Mouse (Mus musculus) heart, embryonic 10.5 days (tissue): ENCODE results near the gene Ankrd12. TPM values are rescaled to one million over a fixed set of nuclear protein-coding genes. Genes with fewer than 3 reads are reported as not detected.
"Not testable (repeated sequence)": the region's sequence is repeated elsewhere in the genome, so short reads cannot be mapped to it uniquely, and the experiment has no call there.

ENCODE experiments used
- DNase-seq: peaks from one replicate; pipeline ENCODE4 v3.0.0-alpha.2; 2017; ENCODE audit warnings: low spot score
- H3K27ac ChIP-seq: fragments of 300-500 bp; sonication (generic); 2 replicates; pipeline ENCODE4 v1.5.1; 2016; ENCODE audit warnings: mild to moderate bottlenecking
- H3K27me3 ChIP-seq: fragments of 300-500 bp; sonication (generic); 2 replicates; pipeline ENCODE4 v1.6.1; 2016; ENCODE audit warnings: mild to moderate bottlenecking; ENCODE audit not compliant: poor library complexity, insufficient read depth, severe bottlenecking
- H3K36me3 ChIP-seq: fragments of 300-500 bp; sonication (generic); 2 replicates; pipeline ENCODE4 v1.6.1; 2016; ENCODE audit warnings: mild to moderate bottlenecking, moderate library complexity
- H3K4me1 ChIP-seq: fragments of 300-500 bp; sonication (generic); 2 replicates; pipeline ENCODE4 v1.6.1; 2016; ENCODE audit warnings: mild to moderate bottlenecking
- H3K4me3 ChIP-seq: fragments of 300-500 bp; sonication (generic); 2 replicates; pipeline ENCODE4 v1.5.1; 2016; ENCODE audit warnings: mild to moderate bottlenecking, moderate library complexity
- H3K9me3 ChIP-seq: fragments of 300-500 bp; sonication (generic); 2 replicates; pipeline ENCODE4 v1.6.1; 2016; ENCODE audit warnings: mild to moderate bottlenecking, moderate library complexity
- WGBS: fragments of 180-500 bp; shearing (Covaris S2); methylation state at CpG from one replicate; pipeline ENCODE4 v1.1.7; 2016; 5-methylcytosine and 5-hydroxymethylcytosine counted together
- polyA plus RNA-seq: library from polyadenylated mRNA; unstranded; fragments of >200 nt; fragmentation: Nextera tagmentation; extraction: Ambion mirVana; gene quantifications from 2 replicates; pipeline ENCODE4 v1.2.1, GENCODE M21; 2016

Ankrd12 gene
- polyA plus RNA-seq, 1 experiment from 2014 or later: 15.0 TPM

DNA sequence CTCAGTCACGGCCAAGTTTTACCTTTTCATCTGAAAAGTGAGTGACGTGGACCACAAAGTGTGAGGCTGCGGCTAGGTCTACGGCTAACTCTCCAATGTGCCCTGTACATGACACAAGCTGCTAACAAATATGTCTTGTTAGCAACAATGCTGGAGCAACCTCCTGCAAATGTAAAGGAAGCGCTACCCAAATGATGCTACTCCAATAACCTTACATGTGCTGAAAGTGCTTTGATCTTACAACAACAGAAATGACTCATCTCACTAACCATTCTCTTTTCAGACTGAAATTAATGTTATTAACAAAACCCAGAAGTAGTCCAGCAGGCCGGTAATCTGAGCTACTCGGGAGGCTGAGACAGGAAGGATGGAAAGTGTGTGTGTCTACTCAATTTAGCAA lies 2.9 kb downstream of the Ankrd12 start:
- no peak overlapping the region for H3K27ac ChIP-seq
- WGBS: 87% methylated on average over 7 of the region's 7 CpGs
- 0 out of 2 replicates have a peak, but pooled peaks cover 4% of the 10 kb centered on the region for H3K36me3 ChIP-seq
- no peaks in the 10 kb centered on the region for H3K27me3 ChIP-seq
- no peaks in the 10 kb centered on the region for H3K4me1 ChIP-seq
- no peak for DNase-seq
- no peak overlapping the region for H3K4me3 ChIP-seq
- no peaks in the 10 kb centered on the region for H3K9me3 ChIP-seq

DNA sequence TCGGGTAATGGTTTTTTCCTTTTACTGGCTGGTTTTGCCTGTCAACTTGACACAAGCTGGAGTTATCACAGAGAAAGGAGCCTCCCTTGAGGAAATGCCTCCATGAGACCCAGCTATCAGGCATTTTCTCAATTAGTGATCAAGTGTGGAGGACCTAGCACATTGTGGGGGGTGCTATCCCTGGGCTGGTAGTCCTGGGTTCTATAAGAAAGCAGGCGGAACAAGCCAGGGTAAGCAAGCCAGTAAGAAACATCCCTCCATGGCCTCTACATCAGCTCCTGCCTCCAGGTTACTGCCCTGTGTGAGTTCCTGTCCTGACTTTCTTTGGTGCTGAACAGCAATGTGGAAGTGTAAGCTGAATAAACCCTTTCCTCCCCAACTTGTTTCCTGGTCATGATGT lies 7.9 kb downstream of the Ankrd12 start:
- WGBS: 88% methylated on average over 2 of the region's 2 CpGs
- H3K9me3 ChIP-seq: not testable (repeated sequence)

DNA sequence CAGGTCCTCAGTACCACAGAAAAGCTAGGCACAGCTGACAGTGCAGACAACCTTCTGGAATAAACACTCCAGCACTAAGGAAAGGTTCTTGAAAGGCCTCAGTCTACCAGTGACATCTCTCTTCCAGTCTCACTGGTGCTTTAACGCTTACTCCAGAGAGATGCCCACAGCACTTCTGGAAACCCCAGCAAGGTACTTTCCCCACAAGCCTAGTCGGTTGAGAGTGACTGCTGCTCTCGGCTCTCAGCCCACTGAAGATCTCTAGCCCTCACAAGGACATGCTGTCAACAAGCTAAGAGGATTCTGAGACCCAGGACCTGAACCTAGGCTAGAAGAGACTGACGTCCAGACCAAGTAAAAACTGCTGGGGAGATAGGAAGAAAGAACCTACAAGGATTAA lies 11.8 kb downstream of the Ankrd12 start:
- no peaks in the 10 kb centered on the region for H3K36me3 ChIP-seq
- 57% methylated on average over 4 of the region's 4 CpGs for WGBS
- no peak overlapping the region for H3K4me3 ChIP-seq
- H3K4me1 ChIP-seq: no peaks in the 10 kb centered on the region
- no peak overlapping the region for H3K27ac ChIP-seq
- no peaks in the 10 kb centered on the region for H3K9me3 ChIP-seq
- no peak for DNase-seq
- H3K27me3 ChIP-seq: no peaks in the 10 kb centered on the region

More for the DNA sequence above, 7.9 kb downstream of the Ankrd12 start:
- not testable (repeated sequence) for H3K4me1 ChIP-seq, H3K4me3 ChIP-seq, H3K27ac ChIP-seq, H3K27me3 ChIP-seq, DNase-seq, H3K36me3 ChIP-seq

DNA sequence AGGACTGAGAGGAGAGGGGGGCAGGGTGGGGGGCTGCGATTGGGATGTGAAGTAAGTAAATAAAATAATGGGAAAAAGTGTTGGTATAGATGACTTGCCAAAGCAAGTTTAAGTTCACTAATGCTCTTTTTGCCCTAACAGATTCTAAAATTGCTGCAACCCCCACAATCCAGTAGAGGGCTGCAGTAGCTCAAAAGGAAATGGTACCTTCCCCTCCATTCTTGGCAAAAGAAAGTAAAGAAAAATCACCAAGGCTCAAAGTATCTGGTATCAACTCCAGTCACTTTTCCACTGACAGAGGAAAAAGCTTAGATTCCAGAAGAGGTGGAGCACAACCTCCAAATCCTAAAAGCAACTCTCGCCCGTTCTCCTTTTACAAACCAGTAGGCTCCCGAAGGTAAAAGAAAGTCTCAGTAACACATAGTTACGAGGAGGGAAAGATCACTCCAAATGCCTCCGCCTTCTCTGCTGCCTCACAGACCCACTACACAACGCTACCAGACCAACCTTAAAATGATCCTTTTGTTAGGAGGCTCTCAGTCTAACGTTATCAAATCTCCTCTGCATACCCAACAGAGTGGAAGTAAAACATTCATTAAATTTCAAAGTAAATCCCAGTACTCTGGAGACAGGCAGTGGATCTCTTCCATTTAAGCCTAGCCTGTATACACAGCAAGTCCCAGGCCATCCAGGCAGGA lies 15.5 kb downstream of the Ankrd12 start:
- DNase-seq: no peak

DNA sequence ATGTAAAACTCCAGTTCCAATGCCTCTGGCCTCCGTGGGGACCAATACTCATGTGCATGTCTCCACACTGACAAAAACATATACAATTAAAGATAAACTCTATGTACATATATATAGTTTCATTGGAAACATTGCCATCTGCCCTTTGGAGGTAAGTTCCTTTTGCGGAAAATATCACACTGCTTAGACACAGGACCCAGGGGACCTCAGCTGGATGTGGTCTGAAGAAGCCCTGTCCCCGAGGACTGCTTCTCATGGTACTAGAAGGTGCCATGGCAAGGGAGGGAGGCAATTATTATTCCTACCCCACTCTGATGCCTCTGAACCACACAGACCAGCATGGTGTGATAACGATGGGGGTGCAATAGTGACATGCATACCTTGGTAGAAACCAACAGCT lies 18.7 kb downstream of the Ankrd12 start:
- Histone ChIP-seq H3K36me3 (no peaks in the 10 kb centered on the region), H3K9me3 (no peaks in the 10 kb centered on the region), H3K4me1 (no peaks in the 10 kb centered on the region), H3K27me3 (no peaks in the 10 kb centered on the region), H3K27ac (no peak overlapping the region), H3K4me3 (no peak overlapping the region)
- no peak for DNase-seq
- WGBS: 85% methylated on average over 4 of the region's 4 CpGs

More for the DNA sequence above, 15.5 kb downstream of the Ankrd12 start:
- Histone ChIP-seq H3K9me3 (no peaks in the 10 kb centered on the region), H3K36me3 (no peaks in the 10 kb centered on the region), H3K4me3 (no peak overlapping the region), H3K27me3 (no peaks in the 10 kb centered on the region), H3K4me1 (no peaks in the 10 kb centered on the region), H3K27ac (no peak overlapping the region)
- 67% methylated on average over 8 of the region's 8 CpGs for WGBS

DNA sequence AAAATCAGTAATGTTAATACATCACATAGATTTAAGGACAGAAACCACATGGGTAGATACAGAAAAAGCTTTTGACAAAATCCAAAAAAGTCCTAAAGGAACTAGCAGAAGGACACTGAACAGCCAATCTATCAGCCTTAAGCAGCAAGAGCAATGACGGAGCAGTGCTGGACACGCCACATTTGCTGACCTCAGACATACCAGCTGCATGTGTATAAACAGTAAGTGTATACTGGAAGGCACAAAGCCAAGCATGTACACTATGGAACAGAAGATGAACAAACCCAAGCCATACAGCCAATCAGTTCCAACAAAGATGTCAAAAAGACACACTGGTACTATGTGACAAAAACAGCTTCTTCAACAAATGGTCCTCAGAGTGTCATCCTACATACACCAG lies 19.7 kb downstream of the Ankrd12 start:
- Histone ChIP-seq H3K4me3 (no peak overlapping the region), H3K36me3 (no peaks in the 10 kb centered on the region), H3K9me3 (no peaks in the 10 kb centered on the region), H3K27ac (no peak overlapping the region), H3K27me3 (no peaks in the 10 kb centered on the region), H3K4me1 (no peaks in the 10 kb centered on the region)
- 93% methylated on average over 2 of the region's 2 CpGs for WGBS
- DNase-seq: no peak

DNA sequence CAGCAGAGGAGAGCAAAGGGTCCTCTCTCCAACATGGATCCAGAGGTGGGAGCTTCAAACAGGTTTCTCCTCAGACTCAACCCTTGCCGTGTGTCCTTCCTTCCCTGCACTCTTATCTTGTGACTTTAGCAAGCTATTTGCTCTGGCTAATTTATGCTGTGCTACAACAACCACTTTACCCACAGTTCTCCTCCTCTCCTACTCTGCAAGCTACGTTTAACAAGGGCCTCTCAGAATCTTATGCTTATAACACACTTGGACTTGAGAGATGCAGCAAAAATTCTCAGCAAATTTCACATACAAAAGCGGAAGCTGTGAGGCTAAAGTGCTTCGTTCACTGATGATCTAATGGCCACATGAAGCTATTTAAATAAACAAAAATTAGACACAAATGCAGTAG lies 23.5 kb downstream of the Ankrd12 start:
- no peaks in the 10 kb centered on the region for H3K4me1 ChIP-seq
- no peak for DNase-seq
- WGBS: 63% methylated on average over 4 of the region's 4 CpGs
- no peak overlapping the region for H3K27ac ChIP-seq
- H3K9me3 ChIP-seq: no peaks in the 10 kb centered on the region
- H3K4me3 ChIP-seq: no peak overlapping the region
- 0 out of 2 replicates have a peak, but pooled peaks cover 3% of the 10 kb centered on the region for H3K36me3 ChIP-seq
- H3K27me3 ChIP-seq: no peaks in the 10 kb centered on the region

DNA sequence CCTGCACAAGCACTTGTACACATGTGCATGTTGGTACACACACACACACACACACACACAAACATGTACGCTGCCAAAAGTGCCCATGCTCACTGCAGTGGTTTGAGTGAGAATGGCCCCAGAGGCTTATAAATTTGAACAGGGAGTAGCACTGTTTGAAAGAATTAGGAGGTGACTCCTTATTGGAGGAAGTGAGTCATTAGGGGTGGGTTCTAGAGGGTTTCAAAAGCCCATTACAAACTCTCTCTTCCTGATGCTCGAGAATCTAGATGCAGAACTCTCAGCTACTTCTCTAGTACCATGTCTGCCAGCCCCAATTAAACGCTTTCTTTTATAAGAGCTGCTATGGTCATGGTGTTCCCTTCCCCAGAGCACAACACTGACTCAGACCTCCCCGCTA lies 28.1 kb downstream of the Ankrd12 start:
- no peak overlapping the region for H3K27ac ChIP-seq
- 82% methylated on average over 4 of the region's 4 CpGs for WGBS
- H3K9me3 ChIP-seq: no peaks in the 10 kb centered on the region
- DNase-seq: no peak
- no peaks in the 10 kb centered on the region for H3K4me1 ChIP-seq
- H3K4me3 ChIP-seq: no peak overlapping the region
- peaks cover 5% of the 10 kb centered on the region; the same call in 1 of the 2 replicates for H3K36me3 ChIP-seq
- H3K27me3 ChIP-seq: no peaks in the 10 kb centered on the region

DNA sequence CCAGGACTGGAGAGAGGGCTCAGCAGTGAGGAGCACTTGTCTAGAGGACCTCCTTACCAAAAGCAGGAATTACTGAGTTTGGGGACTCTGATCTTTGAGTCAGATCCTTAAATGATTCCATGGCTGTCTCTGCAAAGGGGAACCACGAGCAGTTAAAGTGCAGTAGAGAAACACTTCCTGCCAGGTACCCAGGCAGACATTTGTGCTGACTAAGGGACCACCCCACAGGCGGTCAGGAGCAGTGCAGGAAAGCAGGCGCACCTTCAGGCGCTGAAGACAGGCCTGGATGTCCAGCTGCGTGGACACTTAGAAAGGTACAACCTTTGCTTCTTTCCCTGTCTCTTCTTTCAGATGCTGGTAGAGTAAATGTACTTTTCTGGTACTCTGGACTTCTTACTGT lies 28.7 kb downstream of the Ankrd12 start:
- Histone ChIP-seq H3K9me3 (no peaks in the 10 kb centered on the region), H3K4me1 (no peaks in the 10 kb centered on the region), H3K27me3 (no peaks in the 10 kb centered on the region), H3K36me3 (peaks cover 5% of the 10 kb centered on the region; the same call in 1 of the 2 replicates), H3K27ac (no peak overlapping the region), H3K4me3 (no peak overlapping the region)
- WGBS: 61% methylated on average over 5 of the region's 5 CpGs
- no peak for DNase-seq

DNA sequence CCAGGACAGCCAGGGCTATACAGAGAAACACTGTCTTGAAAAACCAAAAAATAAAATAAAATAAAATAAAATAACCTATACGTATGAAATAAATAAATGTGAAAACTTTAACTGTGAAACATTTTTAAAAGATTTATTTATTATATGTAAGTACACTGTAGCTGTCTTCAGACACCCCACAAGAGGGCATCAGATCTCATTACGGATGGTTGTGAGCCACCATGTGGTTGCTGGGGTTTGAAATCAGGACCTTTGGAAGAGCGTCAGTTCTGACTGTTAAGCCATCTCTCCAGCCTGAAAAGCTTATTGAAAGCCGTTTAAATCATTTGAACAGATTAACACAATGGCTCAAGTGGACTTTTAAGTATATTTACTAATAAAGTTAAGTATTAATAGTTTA lies 33.2 kb downstream of the Ankrd12 start:
- H3K4me3 ChIP-seq: not testable (repeated sequence)

DNA sequence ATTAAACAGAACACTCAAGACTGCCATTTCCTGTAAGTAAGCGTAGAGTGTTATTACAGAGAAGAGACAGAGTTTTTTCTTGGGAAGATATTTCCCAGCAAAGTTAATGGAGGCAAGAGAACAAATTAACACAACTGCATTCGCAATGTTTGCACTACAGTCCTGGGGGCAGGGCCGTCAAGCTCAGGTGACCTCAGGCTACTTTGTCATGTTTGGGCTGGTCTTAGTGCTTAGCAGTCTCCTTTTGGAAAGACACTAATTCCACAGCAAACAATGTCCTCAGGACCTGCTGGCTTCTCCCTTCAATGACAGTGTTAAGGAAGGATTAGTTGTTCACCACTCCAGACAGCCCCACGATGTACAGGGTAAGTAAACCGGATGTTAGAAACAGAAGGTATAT lies 35.9 kb downstream of the Ankrd12 start:
- H3K27me3 ChIP-seq: no peaks in the 10 kb centered on the region
- H3K9me3 ChIP-seq: no peaks in the 10 kb centered on the region
- peaks cover 4% of the 10 kb centered on the region; the same call in 1 of the 2 replicates for H3K36me3 ChIP-seq
- 86% methylated on average over 5 of the region's 5 CpGs for WGBS
- no peak overlapping the region for H3K4me3 ChIP-seq
- DNase-seq: no peak
- no peaks in the 10 kb centered on the region for H3K4me1 ChIP-seq
- no peak overlapping the region for H3K27ac ChIP-seq

More for the DNA sequence above, 33.2 kb downstream of the Ankrd12 start:
- H3K4me1 ChIP-seq, DNase-seq, H3K9me3 ChIP-seq, H3K27ac ChIP-seq, H3K27me3 ChIP-seq, H3K36me3 ChIP-seq: not testable (repeated sequence)
- 87% methylated on average over 4 of the region's 4 CpGs for WGBS

DNA sequence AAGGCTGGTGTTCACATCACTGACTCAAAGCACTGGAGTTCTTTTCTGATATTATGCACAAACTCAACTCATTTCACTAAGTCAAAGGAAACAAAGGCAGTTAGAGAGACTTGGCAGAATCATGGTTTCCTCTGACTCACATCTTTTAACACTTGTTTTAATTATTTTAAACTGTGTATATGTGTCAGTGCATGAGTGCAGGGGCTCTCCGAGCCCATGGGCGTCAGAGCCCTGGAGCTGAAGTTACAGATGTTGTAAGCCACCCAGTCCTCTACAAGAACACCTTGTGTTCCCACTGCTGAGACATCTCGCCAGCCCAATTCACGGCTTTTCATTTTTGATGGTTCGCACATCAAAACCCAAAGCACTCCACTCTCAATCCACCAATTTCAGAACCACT lies 43.6 kb downstream of the Ankrd12 start:
- no peak for DNase-seq
- Histone ChIP-seq H3K9me3 (no peaks in the 10 kb centered on the region), H3K4me1 (no peaks in the 10 kb centered on the region), H3K27me3 (no peaks in the 10 kb centered on the region), H3K36me3 (0 out of 2 replicates have a peak, but pooled peaks cover 4% of the 10 kb centered on the region), H3K27ac (no peak overlapping the region), H3K4me3 (no peak overlapping the region)
- WGBS: 87% methylated on average over 5 of the region's 5 CpGs

DNA sequence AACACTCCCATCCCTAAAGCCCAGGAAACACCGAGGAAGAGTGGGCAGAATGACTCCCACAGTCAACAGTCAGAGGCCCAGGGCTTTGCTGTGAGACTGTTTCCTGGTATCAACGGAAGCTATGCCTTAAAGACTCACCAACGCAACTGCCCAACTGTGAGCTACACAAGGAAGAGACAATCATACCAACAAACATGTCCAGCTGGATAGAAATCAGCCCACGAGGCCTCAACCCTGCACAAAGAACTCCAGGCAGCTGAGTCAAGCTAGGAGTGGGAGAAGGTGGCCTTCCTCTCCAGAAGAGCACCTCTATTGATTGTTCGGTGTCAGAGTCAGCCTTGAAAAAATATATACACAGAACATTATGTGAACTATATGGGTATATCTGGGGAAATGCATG lies 44.9 kb downstream of the Ankrd12 start:
- no peak for DNase-seq
- H3K4me1 ChIP-seq: no peaks in the 10 kb centered on the region
- WGBS: 86% methylated on average over 5 of the region's 5 CpGs

DNA sequence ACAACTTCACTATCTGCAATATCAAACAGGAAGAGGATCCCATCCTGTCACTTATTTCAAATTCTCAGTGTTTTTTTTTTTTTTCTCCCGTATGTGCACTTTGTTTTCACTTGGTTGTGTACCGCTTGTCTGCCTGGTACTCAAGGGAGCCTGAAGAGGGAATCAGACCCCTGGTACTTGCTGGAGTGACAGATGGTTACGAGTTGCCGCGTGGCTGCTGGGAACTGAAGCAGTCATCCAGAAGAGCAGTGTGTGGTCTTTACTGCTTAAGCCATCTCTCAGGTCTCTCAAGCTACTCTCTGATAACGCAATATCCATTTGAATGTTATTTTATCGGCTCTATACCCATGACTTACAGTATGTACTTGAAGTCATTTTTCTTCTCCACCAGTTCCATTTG lies 52.7 kb downstream of the Ankrd12 start:
- no peaks in the 10 kb centered on the region for H3K9me3 ChIP-seq
- H3K27ac ChIP-seq: no peak overlapping the region
- peaks cover 28% of the 10 kb centered on the region for H3K36me3 ChIP-seq
- 87% methylated on average over 7 of the region's 7 CpGs for WGBS
- no peaks in the 10 kb centered on the region for H3K4me1 ChIP-seq
- DNase-seq: no peak
- H3K27me3 ChIP-seq: no peaks in the 10 kb centered on the region
- H3K4me3 ChIP-seq: no peak overlapping the region

More for the DNA sequence above, 44.9 kb downstream of the Ankrd12 start:
- no peaks in the 10 kb centered on the region for H3K27me3 ChIP-seq
- H3K9me3 ChIP-seq: no peaks in the 10 kb centered on the region
- no peak overlapping the region for H3K4me3 ChIP-seq
- H3K36me3 ChIP-seq: peaks cover 8% of the 10 kb centered on the region; the same call in 1 of the 2 replicates
- no peak overlapping the region for H3K27ac ChIP-seq
